Mouse (Mus musculus) urinary bladder, adult 2 months (tissue): Measurements from ENCODE around the gene Ccdc106. TPM values are rescaled to one million over a fixed set of nuclear protein-coding genes. Genes with fewer than 3 reads are reported as not detected.
"Not testable (repeated sequence)": the region's sequence is repeated elsewhere in the genome, so short reads cannot be mapped to it uniquely, and the experiment has no call there.

ENCODE experiments used
- DNase-seq: peaks from one replicate; pipeline ENCODE4 v3.0.0; 2022; ENCODE audit warnings: low spot score
- polyA plus RNA-seq: library from polyadenylated mRNA; depleted of rRNA; stranded (reverse); fragments of >200 nt; gene quantifications from 2 replicates; pipeline ENCODE4 v1.2.3, GENCODE M21; 2012

Ccdc106 gene
- polyA plus RNA-seq, 1 experiment, result 13.7 TPM

DNA sequence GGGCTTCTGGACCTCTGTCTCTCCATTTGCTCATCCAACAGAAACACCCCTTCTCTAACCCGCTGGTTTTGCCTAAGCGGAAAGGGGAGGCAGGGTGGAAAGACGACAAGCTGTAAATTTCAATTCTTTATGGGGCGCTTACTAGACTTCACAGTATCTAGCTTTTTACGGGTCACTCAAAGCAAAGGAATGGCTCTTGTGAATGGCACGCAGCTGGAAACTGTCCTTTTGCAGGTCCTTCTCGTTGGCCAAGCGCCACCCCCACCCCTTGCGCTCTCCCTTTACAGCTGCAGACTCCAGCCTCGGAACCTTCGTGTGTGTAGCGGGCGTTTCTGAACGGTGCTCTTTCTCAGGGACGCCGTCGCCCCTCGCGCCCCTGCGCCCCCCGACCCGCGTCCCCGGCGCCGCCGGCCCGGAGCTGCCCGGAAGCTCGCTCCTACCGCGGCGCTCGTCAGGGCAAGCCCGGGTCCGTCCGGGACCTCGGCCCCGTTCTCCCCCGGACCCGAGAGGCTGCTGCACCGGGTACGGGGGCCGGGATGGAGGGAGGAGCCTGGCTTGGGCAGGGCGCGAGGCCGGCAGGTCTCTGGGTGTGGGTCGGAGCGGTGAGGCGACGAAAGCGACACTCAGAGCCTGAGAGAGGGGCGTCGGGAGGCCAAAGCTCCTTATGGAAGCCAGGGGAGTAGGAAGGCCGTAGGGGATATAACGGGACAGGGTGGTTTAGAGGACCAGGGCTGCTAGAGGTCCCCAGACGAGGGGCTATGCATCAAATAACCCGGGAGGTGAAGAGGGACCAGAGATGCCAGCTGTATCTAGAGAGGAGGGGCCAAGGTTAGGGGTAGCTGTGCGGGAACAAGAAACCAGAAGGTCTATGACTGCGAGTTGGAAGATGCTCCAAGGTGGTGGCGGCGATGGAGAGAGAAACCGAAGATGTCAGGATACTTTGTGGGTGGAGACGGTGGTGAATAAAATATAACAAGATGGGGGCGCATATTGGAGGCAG is 31.1 kb downstream of the Ccdc106 start, which contains the start of gene Zfp580:
Gene Zfp580, plus strand, starts transcription at position 346 of the 1,000 bp plus-strand sequence.
- DNase-seq, result peak; percentile 77

DNA sequence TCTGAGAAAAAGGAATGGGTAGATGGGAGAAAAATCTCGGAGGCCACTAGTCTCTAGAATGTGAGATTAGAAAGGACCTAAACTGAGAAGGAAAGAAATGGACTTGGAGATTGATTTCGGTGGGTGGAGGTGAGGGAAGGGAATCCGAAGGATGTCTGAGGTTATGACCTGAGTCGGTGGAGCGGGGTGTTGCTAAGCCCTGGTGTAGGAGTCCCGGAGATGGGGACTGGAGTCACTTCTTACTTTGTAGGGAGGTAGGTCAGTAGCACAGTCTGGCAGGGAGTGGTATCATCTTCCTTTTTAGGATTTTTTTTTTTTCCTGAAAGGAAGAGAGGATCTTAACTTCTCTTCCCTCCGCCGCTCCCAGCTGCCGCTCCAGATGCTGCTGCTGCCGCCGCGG is 32.1 kb downstream of the Ccdc106 start:
- DNase-seq, result no peak

DNA sequence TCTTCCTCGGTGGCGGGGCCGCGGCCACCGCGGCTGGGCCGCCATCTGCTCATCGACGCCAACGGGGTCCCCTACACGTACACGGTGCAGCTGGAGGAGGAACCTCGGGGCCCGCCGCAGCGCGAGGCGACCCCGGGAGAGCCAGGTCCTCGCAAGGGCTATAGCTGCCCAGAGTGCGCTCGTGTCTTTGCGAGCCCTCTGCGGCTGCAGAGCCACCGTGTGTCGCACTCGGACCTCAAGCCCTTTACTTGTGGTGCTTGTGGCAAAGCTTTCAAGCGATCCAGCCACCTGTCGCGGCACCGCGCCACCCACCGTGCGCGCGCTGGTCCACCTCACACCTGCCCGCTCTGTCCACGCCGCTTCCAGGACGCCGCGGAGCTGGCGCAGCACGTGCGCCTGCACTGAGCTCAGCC is 32.6 kb downstream of the Ccdc106 start:
- DNase-seq, result no peak

DNA sequence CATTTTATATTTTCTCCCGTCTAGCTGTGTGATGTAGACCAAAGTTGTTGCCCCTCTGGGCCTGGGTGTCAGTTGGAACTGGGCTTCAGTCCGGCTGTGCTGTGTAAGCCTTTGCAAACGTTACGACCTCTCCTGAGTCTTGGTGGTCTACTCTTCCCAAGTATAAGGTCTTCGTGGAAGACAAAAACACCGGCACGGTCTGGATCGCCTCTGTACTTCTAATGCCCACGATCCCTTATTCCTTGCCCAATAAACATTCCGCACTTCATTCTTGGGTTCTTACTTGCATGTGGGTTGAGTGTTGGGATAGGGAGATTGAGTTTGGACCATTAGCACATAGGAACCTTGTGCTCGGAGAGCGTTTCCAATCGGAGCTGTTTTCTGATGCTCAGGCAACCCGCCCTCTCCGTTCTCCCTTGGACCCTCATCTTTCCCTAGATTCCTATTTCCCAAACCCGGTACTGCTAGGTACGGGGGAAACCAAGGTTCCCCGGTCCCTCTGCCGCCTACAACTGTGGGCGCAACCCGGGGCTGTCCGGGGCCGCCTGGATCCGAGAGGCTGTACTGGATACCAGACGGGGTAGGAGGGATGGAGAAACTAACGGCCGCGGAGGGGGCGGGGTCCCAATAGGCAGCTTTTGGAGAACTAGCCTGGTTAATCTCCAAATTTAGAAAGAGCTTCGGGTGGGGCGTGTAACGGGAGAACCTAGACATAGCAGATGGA is 33.3 kb downstream of the Ccdc106 start:
- DNase-seq, result no peak

DNA sequence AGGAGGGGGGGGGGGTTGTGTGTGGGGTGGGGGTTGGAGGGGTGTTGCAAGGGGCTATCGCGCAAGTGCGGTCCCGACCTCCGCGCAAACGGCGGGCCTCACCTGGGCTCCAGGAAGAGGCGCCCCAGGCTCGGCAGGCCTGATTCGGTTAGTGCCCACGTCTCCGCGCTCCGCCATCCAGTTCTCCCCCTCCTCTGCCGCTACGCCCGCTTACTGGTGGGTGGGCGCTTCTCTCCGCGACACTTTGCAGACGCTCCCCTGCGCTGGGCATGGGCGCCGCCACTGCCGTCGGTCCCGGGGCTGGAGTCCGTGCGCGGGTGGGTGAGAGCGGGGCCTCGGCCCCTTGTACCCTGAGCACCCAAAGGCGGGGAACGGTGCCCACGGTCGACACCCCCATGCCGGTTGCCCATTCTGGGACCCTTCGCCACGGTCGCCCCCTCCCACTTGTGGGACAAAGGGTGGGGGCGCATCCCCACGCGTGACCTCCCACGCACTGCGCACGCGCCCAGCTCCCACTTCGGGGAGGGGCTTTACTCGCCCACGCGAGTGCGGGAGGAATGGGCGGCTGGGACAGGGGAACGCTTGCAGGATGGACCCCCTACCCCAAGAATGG is 36.4 kb downstream of the Ccdc106 start:
- DNase-seq, result no peak

DNA sequence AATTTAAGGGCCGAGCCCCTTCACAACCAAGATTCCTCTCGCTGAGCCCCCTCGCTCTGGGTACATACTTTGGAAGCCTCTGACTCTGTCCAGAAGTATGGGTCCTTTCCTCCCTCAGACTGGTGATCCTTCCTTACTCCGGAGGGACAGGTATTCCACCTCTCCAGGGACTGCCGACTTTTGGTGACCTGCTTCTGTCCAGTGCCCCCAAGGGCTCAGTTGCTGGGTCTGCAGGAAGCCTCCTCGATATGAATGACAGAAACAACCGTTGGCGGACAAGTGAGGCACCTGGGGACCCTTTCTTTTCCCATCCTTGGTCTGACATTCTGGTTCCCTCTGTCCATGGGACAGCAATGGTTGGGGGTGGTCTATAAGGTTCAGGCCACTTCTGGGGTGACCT is 37.0 kb downstream of the Ccdc106 start:
- DNase-seq, result no peak

- DNase-seq, result no peak
Measured at GRCm38 (mm10) chr7:5057804-5058203, 37.5 kb downstream of the Ccdc106 start.

DNA sequence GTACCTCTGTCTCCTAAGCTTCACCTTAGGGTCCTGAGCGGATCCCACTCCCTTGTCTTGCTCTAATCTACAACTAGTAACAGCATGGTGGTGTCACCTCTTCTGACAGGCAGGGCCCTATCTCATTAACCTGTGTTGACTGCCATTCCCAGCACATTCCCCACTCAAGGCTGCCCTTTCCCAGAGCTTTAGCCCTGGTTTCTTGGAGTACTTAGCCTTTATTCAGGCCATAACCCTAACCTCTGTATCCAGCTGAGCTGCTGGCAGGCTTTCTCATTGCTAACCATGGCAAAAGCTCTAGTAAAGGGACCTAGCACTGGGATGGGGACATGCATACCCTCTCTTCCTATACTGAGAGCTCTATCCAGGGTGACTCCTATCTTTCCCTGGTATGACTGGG is 38.3 kb downstream of the Ccdc106 start:
- DNase-seq, result no peak

DNA sequence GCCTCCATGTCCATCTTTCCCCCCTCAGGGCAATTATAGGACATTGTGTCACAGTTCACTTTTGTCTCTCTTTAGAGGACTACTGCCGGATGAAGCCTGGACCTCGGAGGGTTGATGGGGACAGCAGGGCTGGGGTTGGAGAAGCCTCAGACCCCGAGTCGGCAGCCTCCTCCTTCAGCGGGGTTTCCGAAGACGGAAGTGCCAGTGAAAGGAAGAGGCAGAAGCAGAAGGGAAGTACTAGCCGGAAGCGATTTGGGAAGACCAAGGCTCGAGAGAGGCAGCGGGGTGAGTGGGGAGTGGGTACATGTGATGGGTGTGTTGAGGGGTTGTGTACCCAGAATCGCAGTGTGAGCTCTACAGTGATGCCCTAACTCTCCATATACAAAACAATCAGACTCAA is 39.1 kb downstream of the Ccdc106 start:
- no peak for DNase-seq

DNA sequence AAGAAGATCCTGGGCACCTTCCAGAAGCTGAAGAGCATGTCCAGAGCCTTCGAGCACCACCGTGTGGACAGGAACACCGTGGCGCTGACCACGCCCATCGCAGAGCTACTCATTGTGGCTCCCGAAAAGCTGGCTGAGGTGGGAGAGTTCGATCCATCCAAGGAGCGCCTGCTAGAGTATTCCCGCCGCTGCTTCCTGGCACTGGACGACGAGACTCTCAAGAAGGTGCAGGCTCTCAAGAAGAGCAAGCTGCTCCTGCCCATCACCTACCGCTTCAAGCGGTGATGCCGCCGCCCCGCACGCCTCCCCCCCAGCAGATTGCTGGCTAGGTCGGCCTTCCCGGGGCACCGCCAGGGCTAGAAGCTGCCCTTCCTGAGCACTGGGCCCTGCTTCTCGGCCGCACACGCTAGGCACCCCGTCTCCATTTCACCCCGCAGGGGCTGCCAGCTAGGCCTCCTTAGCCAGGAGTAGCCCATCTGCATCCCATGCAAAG is 39.9 kb downstream of the Ccdc106 start:
- DNase-seq, result no peak

- DNase-seq, result peak; percentile 91
Measured at GRCm38 (mm10) chr7:5060944-5061773, 40.8 kb downstream of the Ccdc106 start.

DNA sequence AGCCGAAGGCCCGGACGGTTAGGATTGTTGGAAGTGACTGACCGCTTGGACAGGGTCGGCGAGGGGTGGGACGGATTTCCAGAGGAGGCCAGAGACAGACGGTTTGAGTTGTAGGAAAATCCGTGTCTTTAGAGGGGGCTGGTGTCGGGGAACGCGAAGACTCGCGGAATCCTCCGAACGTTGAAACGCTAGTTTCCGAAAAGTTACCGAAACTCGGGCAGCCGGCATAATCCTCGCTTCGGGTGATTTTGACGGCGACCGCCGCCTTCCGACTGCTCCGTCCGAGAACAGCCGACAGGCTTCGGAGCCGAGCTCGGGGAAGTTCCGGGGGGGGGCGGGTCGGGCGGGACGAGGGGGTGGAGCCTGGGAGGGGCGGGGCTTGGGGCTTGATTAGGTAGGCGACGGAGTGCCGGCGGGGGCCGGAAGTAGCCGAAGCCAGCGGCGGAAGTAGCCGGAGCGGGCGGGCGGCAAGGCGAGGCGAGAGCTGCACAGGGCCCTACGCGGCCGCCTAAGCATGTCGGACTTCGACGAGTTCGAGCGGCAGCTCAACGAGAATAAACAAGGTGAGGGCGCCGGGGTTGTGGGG is 41.5 kb downstream of the Ccdc106 start, which contains the start of gene U2af2:
Gene U2af2, plus strand, starts transcription at position 370 of the 586 bp plus-strand sequence.
- peak; percentile 86 for DNase-seq

GRCm38 (mm10) chr7:5062360-5063001 is 42.1 kb downstream of the Ccdc106 start:
- no peak for DNase-seq

DNA sequence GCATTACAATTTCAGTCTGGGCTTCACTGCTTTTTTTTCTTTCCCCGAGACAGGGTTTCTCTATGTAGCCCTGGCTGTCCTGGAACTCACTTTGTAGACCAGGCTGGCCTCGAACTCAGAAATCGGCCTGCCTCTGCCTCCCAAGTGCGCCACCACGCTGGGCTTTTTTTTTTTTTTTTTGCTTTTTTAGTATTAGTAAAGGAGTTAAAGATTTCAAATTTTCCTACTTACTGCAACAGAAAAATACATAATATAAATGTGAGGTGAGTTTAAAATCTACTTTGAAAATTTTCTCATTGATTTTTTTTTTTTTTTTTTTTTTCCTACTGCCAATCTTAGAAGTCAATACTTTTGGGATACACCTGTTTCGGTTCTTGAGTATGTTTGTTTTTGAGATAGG is 44.5 kb downstream of the Ccdc106 start:
- no peak for DNase-seq

DNA sequence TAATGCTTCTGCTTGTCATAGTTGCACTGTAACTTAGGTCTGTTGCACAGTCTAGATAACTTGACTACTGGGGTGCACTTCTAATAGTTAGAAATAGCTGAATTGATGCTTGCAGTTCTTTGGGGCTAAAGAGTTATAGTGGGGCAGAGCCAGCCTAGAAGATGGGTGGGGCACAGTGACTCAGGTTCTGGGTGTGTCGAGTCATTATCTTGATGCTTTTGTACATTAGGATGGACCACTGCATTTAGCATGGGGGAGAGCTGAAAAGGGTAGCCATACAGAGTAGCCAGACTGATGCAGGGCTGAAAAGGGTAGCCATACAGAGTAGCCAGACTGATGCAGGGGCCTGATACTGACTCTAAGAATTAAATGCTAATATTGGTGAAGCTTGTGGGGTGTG is 53.2 kb downstream of the Ccdc106 start:
- DNase-seq, result no peak

GRCm38 (mm10) chr7:5074984-5075383 is 54.6 kb downstream of the Ccdc106 start:
- no peak for DNase-seq

- DNase-seq, result no peak
Measured at GRCm38 (mm10) chr7:5076931-5077330, 56.6 kb downstream of the Ccdc106 start.

GRCm38 (mm10) chr7:5079365-5080009 is 59.1 kb downstream of the Ccdc106 start:
- DNase-seq, result not testable (repeated sequence)

DNA sequence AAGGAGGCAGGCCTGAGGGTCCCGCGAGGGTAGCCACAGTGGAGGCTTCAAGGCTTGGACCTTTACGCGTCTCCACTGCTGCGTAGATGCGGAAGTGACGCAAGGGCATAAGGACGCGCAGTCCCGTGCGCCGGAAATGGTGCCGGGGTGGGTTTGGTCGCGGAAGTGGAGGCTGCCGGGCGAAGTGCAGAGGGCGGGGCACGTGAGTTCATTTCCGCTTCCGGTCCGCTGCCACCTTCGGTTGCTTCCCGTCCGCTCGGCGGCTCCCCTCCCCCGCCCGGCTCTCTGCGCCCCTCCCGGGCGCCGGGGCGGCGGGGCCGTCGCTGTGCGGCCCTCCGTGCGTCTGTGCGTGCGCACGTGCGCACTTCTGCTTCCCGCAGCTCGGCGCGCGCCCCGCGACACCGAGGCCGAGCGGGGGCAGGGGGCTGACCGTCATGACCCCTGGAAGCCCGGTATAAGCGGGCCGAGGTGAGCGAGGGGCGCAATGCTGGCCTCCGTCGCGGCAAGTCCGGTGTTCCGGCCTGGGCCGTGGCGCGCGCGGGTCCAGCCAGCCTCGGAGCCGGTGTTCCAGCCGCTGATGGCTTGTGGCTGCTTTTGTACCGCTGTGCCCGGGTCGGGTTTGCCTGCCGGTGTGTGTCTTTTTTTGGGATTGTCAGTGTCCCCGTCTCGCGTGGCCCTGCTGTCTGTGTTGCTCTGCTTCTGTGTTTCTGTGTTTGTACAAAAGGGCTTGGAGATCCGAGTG is 59.8 kb downstream of the Ccdc106 start, which contains the start of gene Epn1:
Gene Epn1, plus strand, starts transcription at position 226 of the 742 bp plus-strand sequence.
- peak; percentile 91 for DNase-seq
